Mouse (Mus musculus) heart, adult 2 months (tissue): ENCODE measurements around the gene Abcc5.

Experiments used
- CTCF ChIP-seq: fragments of 200-600 bp; IDR thresholded peaks from 2 replicates; pipeline ENCODE4 v1.8.1; 2022; ENCODE audit warnings: antibody characterized with exemption, mild to moderate bottlenecking, moderate library complexity
- EP300 ChIP-seq: fragments of 200-500 bp; IDR thresholded peaks from 2 replicates; pipeline ENCODE4 v1.6.1; 2011; ENCODE audit warnings: low read depth, low read length, control low read depth; ENCODE audit not compliant: insufficient read depth
- POLR2A ChIP-seq: fragments of 200-500 bp; IDR thresholded peaks from 2 replicates; pipeline ENCODE4 v1.6.1; 2011; ENCODE audit warnings: mild to moderate bottlenecking, low read depth, low read length, control low read depth; ENCODE audit not compliant: insufficient read depth

- TF ChIP-seq CTCF (no peak), POLR2A (no peak), EP300 (no peak)
These were observed 34.4 kb downstream of the Abcc5 start for GRCm38 (mm10) chr16:20391753-20392152.
